In the genomic region with DNA sequence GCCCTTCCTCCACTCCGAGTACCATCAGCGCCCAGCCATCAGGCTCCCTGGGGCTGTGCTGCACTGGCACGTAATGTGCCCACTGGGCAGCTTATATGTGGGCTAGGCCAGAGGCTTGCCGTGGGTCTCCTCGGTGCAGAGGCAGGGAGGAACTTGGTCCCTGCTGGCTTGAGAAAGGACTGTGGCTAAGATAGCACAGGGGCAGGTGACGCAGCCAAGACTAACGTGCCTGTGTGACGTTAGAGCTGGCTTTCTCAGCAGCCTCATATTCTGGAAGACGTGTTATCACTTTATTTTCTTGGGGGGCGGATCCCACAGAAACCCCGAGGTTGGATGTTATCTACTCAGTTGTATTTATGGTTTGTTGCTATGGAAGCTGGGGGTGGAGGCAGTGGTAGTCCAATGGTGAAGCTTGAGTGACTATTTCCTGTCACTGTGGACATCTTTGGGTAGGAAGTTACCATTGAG, we compare ENCODE assay signal across 13 mouse cellular contexts. TPM values are rescaled to one million over a fixed set of nuclear protein-coding genes. Genes with fewer than 3 reads are reported as not detected.
DNase-seq lines count a peak whose midpoint lies in the region; ATAC-seq lines count a peak whose summit lies in the region.
"Had no signal": no experiment of that assay in that cellular context is flagged by ENCODE, and none has a peak within 500 bp of the region (broad histone marks: within the 10 kb centered on the region; RNA-seq: fewer than 3 reads in every experiment).

No protein-coding gene starts in this region.

- ATAC-seq in kidney, embryonic 16.5 days (ENCODE audit: low FRiP score, low TSS enrichment), result 0 out of 2 replicates have a peak, but pooled peaks have one; percentile 51
- ATAC-seq in hindbrain, embryonic 11.5 days (ENCODE audit: low FRiP score), result no peak

- H3K9me3 ChIP-seq in kidney, embryonic 16.5 days (ENCODE audit: low read length), result peaks cover 9% of the 10 kb centered on the region; the same call in 1 of the 2 replicates
- no peaks in the 10 kb centered on the region for H3K9me3 ChIP-seq in hindbrain, embryonic 11.5 days (ENCODE audit: control insufficient read depth, low read length)
- H3K9me3 ChIP-seq: kidney, embryonic 15.5 days had no signal

- H3K4me1 ChIP-seq in kidney, embryonic 16.5 days (ENCODE audit: insufficient read depth, low read length), result 0 out of 2 replicates have a peak, but pooled peaks cover 9% of the 10 kb centered on the region
- peaks cover 2% of the 10 kb centered on the region; the same call in 1 of the 2 replicates for H3K4me1 ChIP-seq in hindbrain, embryonic 11.5 days (replicated peaks; ENCODE audit: control insufficient read depth, insufficient read depth, low read length)
- H3K4me1 ChIP-seq: limb, embryonic 10.5 days had no signal

- no peak overlapping the region for H3K4me3 ChIP-seq in kidney, embryonic 16.5 days (ENCODE audit: low read length)
- H3K4me3 ChIP-seq in hindbrain, embryonic 11.5 days (ENCODE audit: low read depth, low read length), result no peak overlapping the region
- H3K4me3 ChIP-seq: erythroblast, embryonic 14.5 days; kidney, embryonic 15.5 days; limb, embryonic 10.5 days had no signal

- DNase-seq in kidney, adult 18-20 months, result no peak
- peak; percentile 37 for DNase-seq in c-Kit-positive CD71-negative TER-119-negative erythroid progenitor cells, embryonic 14.5 days (ENCODE audit: low read depth)
- DNase-seq in induced T-regulatory cell, adult 2 months (ENCODE audit: low read depth), result peak; percentile 92
- peak; percentile 44 for DNase-seq in naive thymus-derived CD4-positive, alpha-beta T cell, adult 2 months (ENCODE audit: low read depth)
- no peak for DNase-seq in neural tube, embryonic 10.5 days (ENCODE audit: extremely low spot score, low spot score)
- DNase-seq in hindbrain, embryonic 11.5 days (ENCODE audit: low spot score), result no peak
- DNase-seq: cerebellum, postnatal 10 days; thymus, postnatal 36 days had no signal

- no peak overlapping the region for H3K4me2 ChIP-seq in kidney, embryonic 16.5 days (replicated peaks; ENCODE audit: low read depth, low read length)
- H3K4me2 ChIP-seq in hindbrain, embryonic 11.5 days (replicated peaks; ENCODE audit: low read depth, low read length), result no peak overlapping the region
- H3K4me2 ChIP-seq: kidney, embryonic 15.5 days; midbrain, embryonic 11.5 days had no signal

- no peak overlapping the region for H3K9ac ChIP-seq in kidney, embryonic 16.5 days (replicated peaks; ENCODE audit: low read length)
- H3K9ac ChIP-seq in hindbrain, embryonic 11.5 days (ENCODE audit: low read depth, low read length), result no peak overlapping the region
- H3K9ac ChIP-seq: kidney, embryonic 15.5 days had no signal

- no peaks in the 10 kb centered on the region for H3K27me3 ChIP-seq in kidney, embryonic 16.5 days (ENCODE audit: insufficient read depth, low read length)
- no peaks in the 10 kb centered on the region for H3K27me3 ChIP-seq in hindbrain, embryonic 11.5 days (ENCODE audit: control insufficient read depth, insufficient read depth, low read length)
- H3K27me3 ChIP-seq: kidney, embryonic 15.5 days had no signal

- WGBS in kidney, embryonic 16.5 days, result 79% methylated on average over 11 of the region's 11 CpGs
- WGBS in hindbrain, embryonic 11.5 days, result 95% methylated on average over 11 of the region's 11 CpGs

- no peak overlapping the region for H3K27ac ChIP-seq in kidney, embryonic 16.5 days (ENCODE audit: low read length)
- H3K27ac ChIP-seq in hindbrain, embryonic 11.5 days (ENCODE audit: low read depth, low read length), result no peak overlapping the region
- H3K27ac ChIP-seq: kidney, embryonic 15.5 days; limb, embryonic 10.5 days had no signal

- H3K36me3 ChIP-seq in kidney, embryonic 16.5 days (ENCODE audit: insufficient read depth, low read length), result peaks cover 8% of the 10 kb centered on the region
- H3K36me3 ChIP-seq in hindbrain, embryonic 11.5 days (ENCODE audit: control insufficient read depth, insufficient read depth, low read length), result peaks cover 6% of the 10 kb centered on the region

RNA-seq across cellular contexts. Expression of a gene that starts 8.8 kb away (rescaled TPM):
- 26.8 and 28.3 TPM in 2 replicates for polyA plus RNA-seq in kidney, embryonic 16.5 days (2015; fragmentation: Nextera tagmentation; extraction: Ambion mirVana)
- polyA plus RNA-seq in hindbrain, embryonic 11.5 days (2014; fragmentation: Nextera tagmentation; extraction: Ambion mirVana), result 34.9 and 39.0 TPM in 2 replicates

RNA-seq across cellular contexts. Expression of a gene that starts 9.4 kb away (rescaled TPM):
- polyA plus RNA-seq in kidney, embryonic 16.5 days (2015; fragmentation: Nextera tagmentation; extraction: Ambion mirVana), result 131 and 141 TPM in 2 replicates
- 112 and 119 TPM in 2 replicates for polyA plus RNA-seq in hindbrain, embryonic 11.5 days (2014; fragmentation: Nextera tagmentation; extraction: Ambion mirVana)

Comparison
In these comparisons a context has a peak if more than half of its experiments do, and no peak if none do; other contexts are left out.
1. DNase-seq: peak in c-Kit-positive CD71-negative TER-119-negative erythroid progenitor cells, embryonic 14.5 days (single experiment), induced T-regulatory cell, adult 2 months (single experiment) and naive thymus-derived CD4-positive, alpha-beta T cell, adult 2 months (single experiment); none in kidney, adult 18-20 months (single experiment), neural tube, embryonic 10.5 days (single experiment) and hindbrain, embryonic 11.5 days (single experiment).